Mouse (Mus musculus) stomach, postnatal 0 days (tissue): Measurements from ENCODE around the gene Abhd16a.

Experiments used
- CTCF ChIP-seq: IDR thresholded peaks from 2 replicates; pipeline ENCODE4 v1.5.1; 2016; ENCODE audit warnings: antibody characterized with exemption, low read depth, mild to moderate bottlenecking, moderate library complexity
- EP300 ChIP-seq: optimal IDR thresholded peaks from 2 replicates; pipeline ENCODE3; 2016; ENCODE audit warnings: antibody characterized with exemption

DNA sequence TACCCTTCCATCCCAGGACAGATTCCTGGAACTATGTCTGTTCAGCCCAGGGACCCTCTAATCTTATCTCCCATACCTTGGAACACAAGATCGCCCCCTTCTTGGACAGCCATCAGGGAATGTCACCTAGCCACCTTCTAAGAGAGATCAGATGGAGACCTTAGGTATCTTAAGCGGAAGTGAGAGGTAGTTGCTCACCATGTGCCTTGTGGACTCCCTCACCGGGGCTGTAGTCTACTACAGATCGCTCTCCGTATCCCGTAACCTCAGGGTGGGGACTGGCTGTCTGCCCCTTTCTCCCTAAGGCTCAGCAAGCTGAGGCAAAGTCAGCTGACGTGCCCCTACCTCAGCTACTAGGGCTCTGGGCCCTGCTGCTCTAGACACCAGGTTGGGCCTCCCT lies 15.0 kb downstream of the Abhd16a start:
- TF ChIP-seq CTCF (no peak), EP300 (no peak)
